In genomic region chr17:30664856-30665255, GRCm38 (mm10) we compare ENCODE assay signal across 30 mouse cellular contexts.
"Had no signal": no experiment of that assay in that cellular context is flagged by ENCODE, and none has a peak within 500 bp of the region (broad histone marks: within the 10 kb centered on the region; RNA-seq: fewer than 3 reads in every experiment).

No protein-coding gene starts in this region.

- H3K4me3 ChIP-seq: heart, embryonic 10.5 days; heart, embryonic 12.5 days; heart, embryonic 13.5 days; heart, embryonic 15.5 days; hindbrain, embryonic 10.5 days; hindbrain, embryonic 12.5 days; hindbrain, embryonic 13.5 days; hindbrain, embryonic 15.5 days; intestine, embryonic 15.5 days; kidney, embryonic 15.5 days; layer of hippocampus, adult 2 months had no signal

- DNase-seq: heart, postnatal 10 days; heart, postnatal 14 days; heart, postnatal 36 days; heart, postnatal 4 days; kidney, adult 11 months; kidney, adult 18-20 months; kidney, adult 2 months; kidney, adult 8-10 months; kidney, adult 9 months; kidney, postnatal 10 days; kidney, postnatal 14 days; kidney, postnatal 25 days; kidney, postnatal 36 days; kidney, postnatal 4 days; layer of hippocampus, adult 9-11 months; layer of hippocampus, postnatal 36 days had no signal

- H3K9ac ChIP-seq: heart, embryonic 12.5 days; heart, embryonic 13.5 days; heart, embryonic 15.5 days; hindbrain, embryonic 12.5 days; hindbrain, embryonic 13.5 days; hindbrain, embryonic 14.5 days; hindbrain, embryonic 15.5 days; intestine, embryonic 15.5 days; kidney, embryonic 15.5 days had no signal

- H3K27me3 ChIP-seq: heart, embryonic 12.5 days; heart, embryonic 13.5 days; heart, embryonic 15.5 days; hindbrain, embryonic 12.5 days; hindbrain, embryonic 13.5 days; hindbrain, embryonic 15.5 days; intestine, embryonic 15.5 days; kidney, embryonic 15.5 days had no signal

- H3K4me1 ChIP-seq: heart, embryonic 10.5 days; heart, embryonic 12.5 days; heart, embryonic 13.5 days; heart, embryonic 15.5 days; hindbrain, embryonic 12.5 days; hindbrain, embryonic 13.5 days; hindbrain, embryonic 15.5 days; intestine, embryonic 15.5 days; kidney, embryonic 15.5 days had no signal

- H3K36me3 ChIP-seq: heart, embryonic 12.5 days; heart, embryonic 15.5 days; hindbrain, embryonic 10.5 days; hindbrain, embryonic 12.5 days; hindbrain, embryonic 13.5 days; hindbrain, embryonic 15.5 days; intestine, embryonic 15.5 days; kidney, embryonic 15.5 days had no signal

- H3K27ac ChIP-seq: heart, embryonic 10.5 days; heart, embryonic 13.5 days; heart, embryonic 15.5 days; hindbrain, embryonic 10.5 days; hindbrain, embryonic 12.5 days; hindbrain, embryonic 13.5 days; hindbrain, embryonic 14.5 days; hindbrain, embryonic 15.5 days; hindbrain, postnatal 0 days; intestine, embryonic 15.5 days; kidney, embryonic 15.5 days; kidney, postnatal 0 days; layer of hippocampus, adult 2 months had no signal
